Mouse (Mus musculus): ENCODE data around the gene G430095P16Rik. TPM values are rescaled to one million over a fixed set of nuclear protein-coding genes. Genes with fewer than 3 reads are reported as not detected.
A peak's percentile ranks its signal among the peaks of the same experiment; 100 is the strongest.

The G430095P16Rik gene
- total RNA-seq (2021), result not detected
- long read RNA-seq, experiment 1, result 0 reads
- long read RNA-seq, experiment 2, result 0 reads

DNA sequence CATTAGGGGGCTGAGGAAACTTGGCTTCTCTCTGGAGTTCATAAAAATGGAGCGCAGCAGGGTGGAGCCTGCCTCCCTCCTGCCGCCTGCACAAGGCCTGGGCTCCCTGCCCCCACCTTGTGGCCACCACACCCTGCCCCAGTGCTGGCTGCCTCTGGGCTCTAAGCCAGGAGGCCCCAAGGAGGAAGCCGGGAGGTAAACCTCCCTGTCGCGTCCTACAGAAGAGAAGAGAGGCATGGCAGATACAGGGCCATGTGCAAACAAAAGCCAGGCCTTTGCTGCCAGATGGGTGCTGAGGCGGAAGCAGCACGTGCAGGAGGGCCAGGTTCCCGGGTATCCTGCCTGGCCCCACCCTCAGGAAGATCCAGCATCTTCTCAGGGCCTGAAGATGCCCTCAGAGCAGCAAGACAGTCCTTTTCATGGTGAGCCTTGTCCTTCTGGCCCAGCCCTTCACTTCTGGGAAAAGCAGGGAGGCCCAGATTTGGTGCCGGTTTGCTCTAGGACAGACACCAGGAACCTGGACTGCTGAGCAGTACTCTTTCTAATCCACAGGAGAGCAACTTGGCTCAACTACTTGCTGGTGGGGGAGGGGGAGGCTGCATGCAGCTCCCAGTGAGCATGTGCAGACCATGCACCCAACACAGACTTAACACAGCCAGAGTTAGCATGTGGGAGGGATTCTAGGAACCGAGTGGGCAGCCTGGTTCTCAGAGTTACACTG is at the start of gene G430095P16Rik:
G430095P16Rik (plus strand) TSS at position 158 of the 721 bp plus-strand sequence.
- peak in 1 of 2 experiments; percentile 69 for DNase-seq (ENCODE audit: low spot score in 2 of 2)

DNA sequence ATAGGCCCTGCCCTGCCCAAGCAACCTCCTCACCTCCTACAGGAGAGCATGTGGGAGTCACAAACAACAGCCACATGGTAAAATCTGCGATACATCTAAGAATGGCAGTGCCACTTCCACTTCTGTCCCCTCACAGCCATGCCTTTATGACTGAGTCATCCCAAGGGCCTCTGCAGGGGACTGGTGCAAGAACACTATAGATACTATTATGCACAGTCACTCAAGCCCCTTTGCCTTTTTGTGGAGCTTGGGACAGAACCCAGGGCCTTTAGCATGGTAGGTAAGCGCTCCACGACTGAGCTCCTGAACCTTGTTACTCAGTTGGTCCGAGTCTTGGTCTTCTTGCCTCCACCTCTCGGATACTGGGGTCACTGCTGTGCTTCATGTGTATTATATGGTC is 45.5 kb upstream of the G430095P16Rik start:
- DNase-seq (ENCODE audit: low spot score in 2 of 2), result no peak

DNA sequence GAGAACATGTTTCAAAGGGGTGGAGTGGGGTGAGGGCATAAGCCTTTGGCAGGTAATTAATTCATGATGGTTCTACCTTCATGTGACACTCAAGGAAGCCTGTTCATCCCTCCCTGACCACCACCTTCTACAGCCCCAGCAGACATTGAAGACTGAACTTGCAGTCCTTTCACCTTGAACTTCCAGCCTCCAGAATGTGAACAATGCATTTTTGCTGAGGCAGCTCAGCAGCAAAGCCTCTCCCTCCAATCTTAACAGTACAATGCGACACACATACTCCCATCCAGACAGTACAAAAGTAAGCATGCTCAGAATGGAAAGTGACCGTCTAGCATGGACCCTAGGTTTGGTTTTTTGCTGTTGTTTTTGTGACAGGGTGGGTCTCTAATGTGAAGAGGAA is 41.3 kb upstream of the G430095P16Rik start:
- no peak for DNase-seq (ENCODE audit: low spot score in 2 of 2)

DNA sequence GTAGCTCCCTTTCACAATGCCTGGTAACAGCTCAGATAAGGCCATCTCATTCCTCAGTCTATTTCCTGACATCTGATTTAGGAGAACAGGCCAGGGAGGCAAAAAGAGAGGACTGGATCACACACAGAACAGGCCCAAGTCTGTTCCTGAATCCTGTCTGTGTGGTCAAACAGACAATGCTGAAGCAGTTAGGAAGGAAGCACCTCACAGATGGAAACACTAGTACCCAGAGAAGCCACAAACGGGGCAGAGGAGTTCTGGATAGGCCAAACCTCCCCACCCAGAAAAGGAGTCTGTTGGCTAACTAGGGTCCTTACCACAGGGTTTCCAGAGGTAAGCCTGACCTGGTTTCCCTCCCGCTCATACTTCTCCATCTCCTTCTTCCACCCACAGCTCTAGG is 40.5 kb upstream of the G430095P16Rik start:
- DNase-seq (ENCODE audit: low spot score in 2 of 2), result no peak

DNA sequence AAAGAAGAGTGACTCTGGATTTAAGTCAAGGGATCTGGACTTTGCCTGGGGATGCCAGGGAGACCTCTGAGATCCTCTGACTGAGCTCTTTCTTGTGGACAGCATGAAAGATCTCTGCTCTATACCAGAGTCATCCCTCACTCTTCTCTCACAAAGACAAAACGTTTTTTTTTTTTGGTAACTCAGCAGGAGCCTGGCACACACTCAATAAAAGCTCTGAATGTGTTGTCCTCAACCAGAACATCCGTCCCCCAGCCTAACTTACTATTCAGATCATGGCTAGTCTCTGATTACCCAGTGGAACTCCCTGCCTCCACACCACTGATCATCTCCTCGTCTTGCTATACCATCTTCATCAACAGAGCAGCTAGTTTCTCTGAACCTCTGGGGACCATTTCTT is 38.3 kb upstream of the G430095P16Rik start:
- no peak for DNase-seq (ENCODE audit: low spot score in 2 of 2)

DNA sequence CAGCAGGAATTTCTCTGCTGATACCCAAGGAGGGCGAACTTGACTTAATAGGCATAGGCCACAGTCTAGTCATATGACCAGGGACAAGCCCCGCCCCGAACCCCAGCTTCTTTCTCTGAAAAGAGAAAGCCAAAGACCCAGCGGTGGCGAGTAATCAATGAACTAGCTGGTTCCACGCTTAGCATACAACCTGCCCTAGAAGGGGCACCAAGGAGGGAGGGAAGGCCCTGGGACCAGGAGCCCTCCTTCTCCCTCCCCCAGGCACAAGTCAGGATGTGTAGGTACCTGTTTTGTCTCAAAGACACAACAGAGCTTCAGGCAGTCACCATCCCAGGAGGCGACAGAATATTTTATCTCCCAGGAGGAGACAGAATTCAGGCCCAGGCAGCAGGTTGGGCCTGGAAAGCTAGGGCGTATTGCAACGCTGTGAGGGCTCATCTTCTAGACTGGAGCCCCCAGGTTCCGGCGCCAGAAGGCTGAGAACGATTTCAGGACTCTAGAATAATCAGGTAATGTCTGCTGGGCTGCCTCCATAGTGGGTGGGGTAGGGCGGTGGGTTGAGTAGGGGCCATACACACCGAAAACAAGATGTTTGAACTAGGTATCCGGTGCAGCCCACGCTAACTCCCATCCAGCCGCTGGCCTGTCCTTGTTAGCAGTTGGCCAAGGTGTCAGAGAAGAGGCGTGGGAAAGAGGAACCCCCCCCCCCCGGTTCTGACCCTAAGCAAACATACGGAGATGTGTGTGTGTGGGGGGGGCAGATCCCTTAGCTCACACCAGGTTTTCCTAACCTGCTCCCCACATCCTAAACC is 36.4 kb upstream of the G430095P16Rik start, which contains the start of gene Trmt1:
Trmt1 (plus strand) TSS at position 117 of the 812 bp plus-strand sequence.
- peak in 1 of 2 experiments; percentile 42 for DNase-seq (ENCODE audit: low spot score in 2 of 2)

DNA sequence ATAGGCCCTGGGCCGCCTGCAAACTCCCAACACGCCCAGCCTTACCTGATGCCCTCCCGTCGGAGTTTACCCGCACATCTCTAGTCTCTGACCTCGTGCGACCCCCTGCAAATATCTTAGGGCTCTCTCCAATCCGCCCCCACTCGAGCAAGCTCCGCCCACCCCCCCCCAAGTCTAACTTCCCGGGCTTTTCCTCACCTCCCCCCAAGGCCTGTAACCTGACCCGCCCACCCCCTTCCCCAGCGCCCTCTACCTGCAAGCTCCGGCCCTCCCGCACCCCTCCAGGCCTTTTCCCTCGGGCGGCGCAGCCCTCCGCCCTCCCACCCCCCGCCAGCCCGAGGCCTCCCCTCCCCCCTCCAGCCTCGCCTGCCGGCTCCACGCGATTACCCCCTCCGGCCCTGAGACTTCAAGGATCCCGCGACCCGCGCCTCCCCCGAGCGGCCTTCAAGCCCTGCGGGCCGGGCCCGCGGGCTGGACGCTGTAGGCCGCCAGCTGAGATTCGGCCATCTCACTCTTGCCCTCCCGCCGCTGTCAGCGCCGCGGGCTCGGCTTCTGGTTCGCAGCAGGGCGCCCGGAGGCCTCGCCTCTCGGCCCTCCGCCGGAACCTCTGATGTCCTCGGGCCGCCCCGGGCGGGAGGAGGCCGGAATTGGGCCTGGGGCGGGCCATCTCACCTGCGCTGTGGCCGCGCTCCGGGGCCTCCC is 35.7 kb upstream of the G430095P16Rik start:
- DNase-seq (ENCODE audit: low spot score in 2 of 2), result no peak

DNA sequence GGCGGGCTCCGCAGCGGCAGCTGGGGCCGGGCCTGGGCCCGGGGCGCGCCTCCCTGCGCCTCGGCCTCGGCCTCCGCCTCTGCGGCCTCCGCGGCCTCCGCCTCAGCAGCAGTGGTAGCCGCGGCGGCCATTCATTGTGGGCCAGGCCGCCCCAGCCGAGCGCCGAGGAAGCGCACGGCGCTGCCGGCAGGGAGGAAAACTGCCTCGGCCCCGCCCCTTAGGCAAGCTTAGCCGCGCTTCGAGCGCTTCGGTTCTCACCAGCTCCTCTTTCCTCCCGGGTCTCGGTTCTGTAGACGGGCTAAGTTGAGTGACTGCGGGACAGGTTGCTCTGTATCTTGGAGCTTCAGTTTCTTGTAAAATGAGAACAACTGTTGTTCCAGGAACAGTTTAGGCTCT is 35.1 kb upstream of the G430095P16Rik start, which contains the start of gene Nacc1:
Nacc1 (minus strand) TSS at position 158 of the 396 bp plus-strand sequence.
- DNase-seq (ENCODE audit: low spot score in 2 of 2), result peak; percentile 82 to 90

DNA sequence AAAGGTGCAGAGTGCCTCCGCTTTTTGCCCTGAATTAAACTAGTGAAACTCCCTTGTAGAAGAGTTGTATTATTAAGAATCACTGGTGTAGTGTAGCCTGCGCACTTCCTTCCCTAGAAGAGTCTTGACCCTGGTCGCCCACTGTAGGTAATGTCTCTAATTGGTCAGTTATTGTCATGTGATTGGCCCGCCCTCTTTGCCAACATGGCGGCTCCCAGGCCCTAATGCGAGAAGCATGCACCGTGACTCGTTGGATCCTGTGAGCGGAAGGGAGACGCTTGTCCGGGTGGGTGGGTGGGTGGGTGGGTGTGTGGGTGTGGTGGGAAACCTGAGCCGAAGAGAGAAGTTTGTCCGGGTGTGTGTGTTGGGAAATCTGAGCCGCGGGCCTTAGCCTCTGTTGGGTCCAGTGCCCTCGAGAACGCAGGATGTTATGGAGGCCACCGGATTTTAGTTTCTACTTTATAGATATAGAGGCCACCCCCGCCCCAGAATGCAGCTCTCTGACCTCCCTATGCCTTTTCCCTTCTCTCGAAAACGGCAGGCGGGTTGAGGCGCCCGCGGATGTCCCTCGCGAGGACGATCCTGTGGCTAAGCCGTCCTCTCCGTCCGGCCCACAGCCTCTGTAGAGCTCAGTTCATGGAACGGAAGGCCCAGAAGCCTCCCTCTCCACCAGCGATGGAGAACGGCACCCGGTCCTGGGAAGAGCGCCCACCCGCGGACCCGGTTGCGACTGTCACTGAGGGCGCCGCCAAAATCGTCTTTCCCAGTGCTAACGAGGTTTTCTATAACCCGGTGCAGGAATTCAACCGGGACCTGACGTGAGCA is 33.5 kb upstream of the G430095P16Rik start:
- peak; percentile 93 for DNase-seq (ENCODE audit: low spot score in 2 of 2)

DNA sequence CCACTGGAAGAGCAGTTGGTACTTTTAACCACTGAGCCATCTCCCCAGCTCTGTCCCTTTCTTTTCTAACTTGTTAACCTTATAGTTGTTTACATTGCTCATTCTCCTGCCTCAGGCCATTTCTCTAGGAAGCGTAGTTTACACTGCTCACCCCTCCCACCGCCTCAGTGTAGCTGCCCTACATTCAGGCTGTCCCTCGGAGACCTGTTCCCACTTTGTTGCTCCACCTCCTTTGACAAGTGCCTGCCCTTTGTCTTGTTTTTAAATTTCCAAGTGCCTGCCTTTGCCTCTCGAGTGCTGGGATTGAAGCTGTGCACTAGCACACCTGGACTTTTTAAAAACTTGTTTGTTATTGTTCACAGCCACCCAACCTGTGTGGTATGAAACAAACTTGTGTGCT is 29.5 kb upstream of the G430095P16Rik start:
- DNase-seq (ENCODE audit: low spot score in 2 of 2), result no peak

DNA sequence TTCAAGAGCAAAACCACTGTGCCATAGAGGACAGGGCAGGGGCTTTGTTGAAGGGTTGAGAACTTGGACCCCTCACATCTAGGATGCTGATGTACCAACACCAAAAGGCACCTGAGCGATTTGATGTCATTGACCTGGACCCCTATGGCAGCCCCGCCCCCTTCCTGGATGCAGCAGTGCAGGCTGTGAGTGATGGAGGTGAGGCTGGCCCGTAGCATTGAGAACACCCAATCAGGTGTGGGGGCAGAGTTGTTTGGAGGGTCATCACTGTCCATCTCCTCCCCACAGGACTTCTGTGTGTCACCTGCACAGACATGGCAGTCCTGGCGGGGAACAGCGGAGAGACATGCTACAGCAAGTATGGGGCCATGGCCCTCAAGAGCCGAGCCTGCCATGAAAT is 27.7 kb upstream of the G430095P16Rik start:
- no peak for DNase-seq (ENCODE audit: low spot score in 2 of 2)

DNA sequence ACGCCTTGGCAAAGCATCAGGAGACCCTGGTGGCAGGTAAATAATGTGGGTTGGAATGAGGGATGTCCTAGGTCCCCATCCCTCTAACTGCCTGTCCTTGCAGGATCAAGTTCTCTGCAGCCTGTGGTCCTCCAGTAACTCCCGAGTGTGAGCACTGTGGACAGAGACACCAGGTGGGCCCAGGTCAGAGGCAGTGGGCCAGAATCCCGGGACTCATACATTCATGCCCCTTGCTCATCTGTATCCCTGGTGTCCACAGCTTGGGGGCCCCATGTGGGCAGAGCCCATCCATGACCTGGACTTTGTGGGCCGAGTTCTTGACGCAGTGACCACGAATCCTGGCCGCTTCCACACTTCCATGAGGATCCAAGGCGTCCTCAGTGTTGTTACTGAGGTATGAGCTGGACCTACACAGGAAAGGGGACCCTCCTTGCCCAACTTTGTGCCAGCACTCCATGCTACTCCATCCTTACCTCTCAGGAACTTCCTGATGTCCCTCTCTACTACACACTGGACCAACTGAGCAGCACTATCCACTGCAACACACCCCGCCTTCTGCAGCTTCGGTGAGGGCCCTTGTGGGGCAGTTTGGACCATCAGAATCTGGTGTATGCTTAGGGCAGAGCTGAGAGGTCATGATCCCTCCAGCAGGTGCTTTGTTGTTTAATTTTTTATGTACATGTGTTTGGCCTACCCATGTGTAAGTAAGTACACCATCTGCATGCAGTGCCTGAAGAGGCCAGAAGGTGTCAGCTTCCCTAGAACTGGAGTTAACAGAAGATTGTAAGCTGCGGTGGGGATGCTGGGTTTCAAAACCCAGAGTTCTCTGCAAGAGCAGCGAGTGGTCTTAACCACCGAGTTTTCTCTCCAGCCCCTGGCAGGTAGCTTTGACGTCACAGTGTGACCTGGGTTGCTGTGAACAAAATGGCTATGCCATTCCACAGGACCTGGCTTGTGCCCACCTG is 25.4 kb upstream of the G430095P16Rik start:
- no peak for DNase-seq (ENCODE audit: low spot score in 2 of 2)

DNA sequence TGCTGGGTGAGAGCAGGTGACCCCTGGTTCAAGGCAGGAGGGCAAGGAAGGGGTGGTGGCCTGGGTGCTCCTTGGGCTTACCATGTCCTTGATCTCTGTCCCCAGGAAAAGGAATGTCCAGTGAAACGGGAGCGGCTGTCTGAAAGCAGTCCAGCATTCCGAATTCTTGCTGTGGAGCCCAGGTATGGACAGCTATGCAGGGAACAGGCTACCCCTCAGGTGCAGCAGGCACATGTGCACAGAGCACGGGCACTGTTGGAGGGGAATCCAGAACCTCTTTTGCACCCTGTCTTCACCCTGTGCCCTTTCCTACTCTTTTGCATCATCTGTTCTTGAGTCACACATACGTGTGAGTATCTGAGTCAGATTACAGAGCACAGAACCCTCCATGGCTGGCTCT is 24.5 kb upstream of the G430095P16Rik start:
- no peak for DNase-seq (ENCODE audit: low spot score in 2 of 2)

DNA sequence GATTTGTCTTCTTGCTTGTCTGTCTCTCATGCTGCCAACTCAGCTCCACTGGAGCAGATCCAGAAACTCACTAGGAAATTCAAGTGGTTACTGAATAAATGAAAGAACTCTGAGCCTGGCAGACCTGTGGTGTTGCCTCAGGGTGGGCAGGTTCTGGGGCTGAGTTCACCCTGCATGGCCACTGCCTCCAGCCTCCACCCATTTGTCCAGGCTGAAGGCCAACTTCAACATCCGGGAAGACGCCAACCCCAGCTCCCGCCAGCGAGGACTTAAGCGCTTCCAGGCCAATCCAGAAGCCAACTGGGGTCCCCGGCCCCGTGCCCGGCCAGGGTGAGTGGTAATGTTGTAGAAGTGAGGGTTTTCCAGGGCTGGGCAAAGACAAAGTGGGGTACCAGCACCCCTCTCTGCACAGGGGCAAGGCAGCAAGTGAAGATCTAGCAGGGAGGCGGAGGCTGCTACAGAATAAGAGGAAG is 23.8 kb upstream of the G430095P16Rik start:
- no peak for DNase-seq (ENCODE audit: low spot score in 2 of 2)

DNA sequence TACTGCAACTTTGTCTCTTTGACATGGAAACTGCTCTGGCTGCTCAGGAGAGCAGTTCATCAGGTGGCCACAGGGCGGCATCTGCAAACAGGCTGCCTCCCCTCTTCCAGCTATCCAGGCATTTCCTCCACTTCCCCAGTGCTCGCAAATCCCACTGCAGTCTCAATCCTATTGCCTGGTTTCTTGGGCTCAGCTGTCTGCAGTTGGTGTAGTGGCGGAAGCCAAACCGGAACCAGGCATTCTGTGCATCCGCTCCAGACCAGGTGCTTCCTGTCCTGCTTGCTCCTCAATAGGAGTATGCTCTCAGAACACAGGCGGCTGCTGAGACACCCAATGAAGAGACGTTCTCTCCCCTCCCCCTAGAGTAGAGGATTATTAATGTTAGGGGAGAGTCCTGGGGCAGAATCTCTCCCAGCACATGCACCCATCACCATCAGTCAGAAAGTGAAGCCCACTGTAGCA is 22.9 kb upstream of the G430095P16Rik start:
- DNase-seq (ENCODE audit: low spot score in 2 of 2), result peak; percentile 66 to 69

DNA sequence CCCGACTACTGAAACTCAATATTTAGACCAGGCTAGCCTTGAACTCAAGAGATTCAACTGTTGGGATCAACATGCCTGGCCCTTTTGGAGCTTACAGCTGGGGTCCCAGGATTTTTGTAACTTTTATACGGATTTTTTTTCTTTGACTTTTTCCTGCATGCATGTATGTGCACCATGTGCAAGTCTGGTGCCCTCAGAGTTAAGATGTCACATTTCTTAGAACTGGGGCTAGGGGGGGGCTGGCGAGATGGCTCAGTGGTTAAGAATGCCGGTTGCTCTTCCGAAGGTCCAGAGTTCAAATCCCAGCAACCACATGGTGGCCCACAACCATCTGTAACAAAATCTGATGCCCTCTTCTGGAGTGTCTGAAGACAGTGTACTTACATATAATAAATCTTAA is 22.3 kb upstream of the G430095P16Rik start:
- DNase-seq (ENCODE audit: low spot score in 2 of 2), result no peak

DNA sequence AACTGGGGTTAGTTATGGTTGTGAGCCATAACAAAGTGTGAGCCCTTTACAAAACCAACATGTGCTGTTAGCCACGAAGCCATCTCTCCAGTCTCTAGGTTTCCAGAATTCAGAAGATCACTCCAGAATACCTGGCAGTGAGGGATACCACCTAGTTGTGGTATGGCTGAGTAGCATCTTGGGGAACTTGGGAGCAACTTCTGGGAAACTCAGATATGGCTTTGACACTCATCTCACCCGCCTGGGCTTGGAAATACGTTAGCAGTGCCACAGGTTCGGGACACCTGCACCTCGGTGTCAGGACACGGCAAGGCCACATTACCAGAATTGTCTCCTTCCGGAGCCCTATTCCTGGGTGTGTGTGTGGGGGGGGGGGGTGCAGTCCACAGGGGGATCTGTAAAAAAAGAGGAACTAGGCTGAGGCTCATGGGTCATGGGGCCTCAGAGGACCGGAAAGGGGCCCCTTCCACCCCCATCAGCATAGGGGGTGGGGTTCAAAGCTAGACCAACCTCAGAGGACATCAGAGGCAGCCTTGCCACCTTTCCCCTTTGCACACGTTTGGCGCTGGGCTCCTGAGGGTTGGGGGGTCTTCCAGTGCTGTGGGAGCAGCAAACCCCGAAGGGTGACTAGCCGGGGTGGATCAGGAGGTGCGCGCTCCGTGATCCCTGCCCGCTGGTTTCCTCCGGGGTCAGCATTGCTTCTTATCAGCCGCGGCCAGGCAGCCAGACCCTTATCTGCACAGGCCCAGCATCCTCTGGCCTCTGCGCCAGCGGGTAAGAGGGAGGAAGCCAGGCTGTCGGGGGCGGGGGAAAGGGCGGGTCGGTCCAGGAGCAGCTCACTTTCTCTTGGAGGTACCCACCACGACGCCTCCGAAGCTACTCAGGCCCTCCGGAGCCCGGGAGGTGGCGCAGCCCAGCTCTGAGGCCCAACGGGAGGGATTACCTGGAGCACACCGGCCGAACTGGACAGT is 21.6 kb upstream of the G430095P16Rik start, which contains the start of gene Lyl1:
Lyl1 (plus strand) TSS at position 517 of the 971 bp plus-strand sequence.
- DNase-seq (ENCODE audit: low spot score in 2 of 2), result no peak

DNA sequence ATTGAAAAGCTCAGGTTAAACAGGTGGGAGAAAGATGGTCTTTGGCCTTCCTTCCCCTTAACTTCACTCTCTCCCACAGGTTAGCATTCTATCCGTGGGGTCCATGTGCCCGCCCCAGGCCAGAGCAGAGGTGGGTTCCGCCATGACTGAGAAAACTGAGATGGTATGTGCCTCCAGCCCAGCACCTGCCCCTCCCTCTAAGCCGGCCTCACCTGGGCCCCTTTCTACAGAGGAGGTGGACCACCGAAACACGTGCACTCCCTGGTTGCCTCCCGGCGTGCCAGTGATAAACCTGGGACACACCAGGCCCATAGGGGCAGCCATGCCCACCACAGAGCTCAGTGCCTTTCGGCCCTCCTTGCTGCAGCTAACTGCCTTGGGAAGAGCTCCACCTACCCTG is 20.2 kb upstream of the G430095P16Rik start:
- no peak for DNase-seq (ENCODE audit: low spot score in 2 of 2)

Measured in left cerebral cortex, adult 18-20 months (tissue).